Mouse (Mus musculus) liver, embryonic 14.5 days (tissue): ENCODE data around the gene Creld1.

ENCODE experiments used
- CTCF ChIP-seq: IDR thresholded peaks from 2 replicates; pipeline ENCODE4 v1.5.1; 2016; ENCODE audit warnings: antibody characterized with exemption, low read depth, control low read depth
- EP300 ChIP-seq: IDR thresholded peaks from 2 replicates; pipeline ENCODE4 v1.6.1; 2016; ENCODE audit warnings: antibody characterized with exemption, low read depth

DNA sequence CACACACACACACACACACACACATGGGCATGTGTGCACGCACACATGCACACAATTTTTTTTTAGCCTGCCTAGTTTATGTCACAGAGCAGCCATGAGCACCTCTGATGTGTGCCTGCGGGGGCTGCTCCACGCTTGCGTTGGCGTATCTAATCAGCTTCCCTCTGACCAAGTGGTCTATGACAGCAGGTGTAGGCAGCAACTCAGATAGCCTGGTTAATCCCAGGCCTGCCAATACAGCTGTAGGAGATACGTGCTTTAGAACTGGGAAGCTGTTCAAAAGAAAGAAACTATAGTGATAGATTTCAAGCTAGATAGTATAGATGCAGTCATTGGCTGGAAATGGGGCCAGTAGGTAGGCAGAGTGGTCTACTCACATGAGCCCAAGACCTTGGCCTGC, 9.4 kb upstream of the Creld1 start:
- TF ChIP-seq CTCF = no peak
- no peak for TF ChIP-seq EP300
